Mouse (Mus musculus) hindbrain, embryonic 10.5 days (tissue): ENCODE data around the gene E330021D16Rik. TPM values are rescaled to one million over a fixed set of nuclear protein-coding genes. Genes with fewer than 3 reads are reported as not detected.

ENCODE experiments used
- DNase-seq: peaks from one replicate; pipeline ENCODE4 v3.0.0-alpha.2; 2017; ENCODE audit warnings: low spot score
- H3K27ac ChIP-seq: fragments of 300-500 bp; sonication (generic); 2 replicates; pipeline ENCODE4 v1.5.1; 2016; ENCODE audit warnings: mild to moderate bottlenecking, moderate library complexity
- H3K27me3 ChIP-seq: fragments of 300-500 bp; sonication (generic); 2 replicates; pipeline ENCODE4 v1.6.1; 2016; ENCODE audit warnings: mild to moderate bottlenecking; ENCODE audit not compliant: poor library complexity, insufficient read depth, severe bottlenecking
- H3K36me3 ChIP-seq: fragments of 300-500 bp; sonication (generic); 2 replicates; pipeline ENCODE4 v1.6.1; 2016; ENCODE audit warnings: mild to moderate bottlenecking, moderate library complexity
- H3K4me1 ChIP-seq: fragments of 300-500 bp; sonication (generic); replicated peaks from 2 replicates; pipeline ENCODE4 v1.6.1; 2016; ENCODE audit warnings: mild to moderate bottlenecking
- H3K4me3 ChIP-seq: fragments of 300-500 bp; sonication (generic); 2 replicates; pipeline ENCODE4 v1.5.1; 2016; ENCODE audit warnings: mild to moderate bottlenecking, moderate library complexity
- H3K9me3 ChIP-seq: fragments of 300-500 bp; sonication (generic); 2 replicates; pipeline ENCODE4 v1.6.1; 2016; ENCODE audit warnings: mild to moderate bottlenecking, moderate library complexity
- WGBS: fragments of 180-500 bp; shearing (Covaris S2); methylation state at CpG from one replicate; pipeline ENCODE4 v1.1.7; 2016; 5-methylcytosine and 5-hydroxymethylcytosine counted together
- polyA plus RNA-seq: library from polyadenylated mRNA; unstranded; fragments of >200 nt; fragmentation: Nextera tagmentation; extraction: Ambion mirVana; gene quantifications from 2 replicates; pipeline ENCODE4 v1.2.1, GENCODE M21; 2016

Gene E330021D16Rik
- polyA plus RNA-seq, 1 experiment from 2014 or later, result not detected

DNA sequence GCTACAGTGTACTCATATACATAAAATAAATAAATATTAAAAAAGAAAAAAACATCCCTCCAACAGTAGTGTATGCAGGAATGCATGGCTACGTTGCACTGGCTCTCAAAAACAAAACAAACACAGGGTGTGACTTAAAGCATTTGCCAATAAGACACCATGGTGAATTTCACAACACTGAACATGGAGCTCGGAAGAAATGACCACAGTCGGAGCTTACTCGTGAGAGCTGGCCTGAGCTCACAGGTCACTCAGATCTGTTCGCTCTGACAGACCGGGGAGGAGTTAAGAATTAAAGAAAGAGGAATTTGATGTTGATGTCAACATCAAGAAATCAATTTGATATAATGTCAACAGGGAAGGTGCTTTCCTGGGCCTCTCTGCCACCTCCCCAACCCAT, 18.2 kb upstream of the E330021D16Rik start:
- 91% methylated on average over 6 of the region's 6 CpGs for WGBS
- H3K27me3 ChIP-seq, result no peaks in the 10 kb centered on the region

GRCm38 (mm10) chr6:136431896-136432248, 16.5 kb upstream of the E330021D16Rik start:
- Histone ChIP-seq H3K36me3 (no peaks in the 10 kb centered on the region), H3K27ac (no peak overlapping the region), H3K9me3 (no peaks in the 10 kb centered on the region), H3K27me3 (no peaks in the 10 kb centered on the region), H3K4me1 (0 out of 2 replicates have a peak, but pooled peaks cover 3% of the 10 kb centered on the region), H3K4me3 (no peak overlapping the region)
- no peak for DNase-seq
- WGBS, result 58% methylated on average over 7 of the region's 7 CpGs

More for the DNA sequence above, 18.2 kb upstream of the E330021D16Rik start:
- Histone ChIP-seq H3K4me3 (no peak overlapping the region), H3K9me3 (no peaks in the 10 kb centered on the region), H3K36me3 (no peaks in the 10 kb centered on the region), H3K4me1 (0 out of 2 replicates have a peak, but pooled peaks cover 3% of the 10 kb centered on the region), H3K27ac (no peak overlapping the region)
- no peak for DNase-seq

- no peak for DNase-seq
- H3K36me3 ChIP-seq, result no peaks in the 10 kb centered on the region
- H3K9me3 ChIP-seq, result no peaks in the 10 kb centered on the region
- H3K27ac ChIP-seq, result no peak overlapping the region
- WGBS, result 67% methylated on average over 10 of the region's 10 CpGs
- no peak overlapping the region for H3K4me3 ChIP-seq
- H3K4me1 ChIP-seq, result 0 out of 2 replicates have a peak, but pooled peaks cover 3% of the 10 kb centered on the region
- H3K27me3 ChIP-seq, result no peaks in the 10 kb centered on the region
Observed at GRCm38 (mm10) chr6:136431169-136431895, 16.0 kb upstream of the E330021D16Rik start.

- H3K9me3 ChIP-seq, result no peaks in the 10 kb centered on the region
- WGBS, result 55% methylated on average over 4 of the region's 4 CpGs
- no peak for DNase-seq
- no peak overlapping the region for H3K4me3 ChIP-seq
- H3K27ac ChIP-seq, result no peak overlapping the region
- 0 out of 2 replicates have a peak, but pooled peaks cover 3% of the 10 kb centered on the region for H3K4me1 ChIP-seq
- H3K27me3 ChIP-seq, result no peaks in the 10 kb centered on the region
- H3K36me3 ChIP-seq, result no peaks in the 10 kb centered on the region
Observed at GRCm38 (mm10) chr6:136429441-136429840, 14.1 kb upstream of the E330021D16Rik start.

- no peak overlapping the region for H3K27ac ChIP-seq
- WGBS, result 90% methylated on average over 5 of the region's 5 CpGs
- no peak overlapping the region for H3K4me3 ChIP-seq
- no peak for DNase-seq
- H3K9me3 ChIP-seq, result no peaks in the 10 kb centered on the region
- 0 out of 2 replicates have a peak, but pooled peaks cover 3% of the 10 kb centered on the region for H3K4me1 ChIP-seq
- H3K36me3 ChIP-seq, result no peaks in the 10 kb centered on the region
- H3K27me3 ChIP-seq, result no peaks in the 10 kb centered on the region
Observed at GRCm38 (mm10) chr6:136428412-136428811, 13.0 kb upstream of the E330021D16Rik start.

GRCm38 (mm10) chr6:136427240-136427639, 11.9 kb upstream of the E330021D16Rik start:
- WGBS, result 90% methylated on average over 6 of the region's 6 CpGs
- Histone ChIP-seq H3K36me3 (no peaks in the 10 kb centered on the region), H3K9me3 (no peaks in the 10 kb centered on the region), H3K4me3 (no peak overlapping the region), H3K4me1 (0 out of 2 replicates have a peak, but pooled peaks cover 3% of the 10 kb centered on the region), H3K27me3 (no peaks in the 10 kb centered on the region), H3K27ac (no peak overlapping the region)
- no peak for DNase-seq

GRCm38 (mm10) chr6:136425956-136426355, 10.6 kb upstream of the E330021D16Rik start:
- H3K27me3 ChIP-seq, result no peaks in the 10 kb centered on the region
- H3K36me3 ChIP-seq, result no peaks in the 10 kb centered on the region
- no peak overlapping the region for H3K27ac ChIP-seq
- no peak for DNase-seq
- 0 out of 2 replicates have a peak, but pooled peaks cover 3% of the 10 kb centered on the region for H3K4me1 ChIP-seq
- no peak overlapping the region for H3K4me3 ChIP-seq
- 85% methylated on average over 5 of the region's 5 CpGs for WGBS
- H3K9me3 ChIP-seq, result no peaks in the 10 kb centered on the region

- no peak for DNase-seq
- H3K27ac ChIP-seq, result no peak overlapping the region
- no peaks in the 10 kb centered on the region for H3K9me3 ChIP-seq
- H3K4me1 ChIP-seq, result no peaks in the 10 kb centered on the region
- WGBS, result 87% methylated on average over 3 of the region's 3 CpGs
- no peak overlapping the region for H3K4me3 ChIP-seq
- H3K36me3 ChIP-seq, result no peaks in the 10 kb centered on the region
- H3K27me3 ChIP-seq, result no peaks in the 10 kb centered on the region
Observed at GRCm38 (mm10) chr6:136424166-136424565, 8.8 kb upstream of the E330021D16Rik start.

GRCm38 (mm10) chr6:136423201-136423600, 7.8 kb upstream of the E330021D16Rik start:
- no peak overlapping the region for H3K4me3 ChIP-seq
- no peak for DNase-seq
- 90% methylated on average over 5 of the region's 5 CpGs for WGBS
- H3K27me3 ChIP-seq, result no peaks in the 10 kb centered on the region
- no peaks in the 10 kb centered on the region for H3K4me1 ChIP-seq
- peak overlapping the region; percentile 40; the same call in 1 of the 2 replicates for H3K27ac ChIP-seq
- H3K36me3 ChIP-seq, result no peaks in the 10 kb centered on the region
- H3K9me3 ChIP-seq, result no peaks in the 10 kb centered on the region

GRCm38 (mm10) chr6:136422084-136422853, 6.9 kb upstream of the E330021D16Rik start:
- Histone ChIP-seq H3K27me3 (no peaks in the 10 kb centered on the region), H3K27ac (no peak overlapping the region; the same call in 1 of the 2 replicates), H3K4me3 (no peak overlapping the region), H3K4me1 (no peaks in the 10 kb centered on the region), H3K36me3 (no peaks in the 10 kb centered on the region), H3K9me3 (no peaks in the 10 kb centered on the region)
- WGBS, result 60% methylated on average over 16 of the region's 16 CpGs
- peak; percentile 66 for DNase-seq

GRCm38 (mm10) chr6:136421059-136421458, 5.7 kb upstream of the E330021D16Rik start:
- Histone ChIP-seq H3K27me3 (no peaks in the 10 kb centered on the region), H3K4me3 (no peak overlapping the region), H3K36me3 (no peaks in the 10 kb centered on the region), H3K9me3 (no peaks in the 10 kb centered on the region), H3K4me1 (no peaks in the 10 kb centered on the region), H3K27ac (no peak overlapping the region)
- WGBS, result 59% methylated on average over 3 of the region's 3 CpGs
- no peak for DNase-seq

GRCm38 (mm10) chr6:136418889-136419835, 3.8 kb upstream of the E330021D16Rik start:
- no peaks in the 10 kb centered on the region for H3K9me3 ChIP-seq
- no peak overlapping the region for H3K27ac ChIP-seq
- no peaks in the 10 kb centered on the region for H3K36me3 ChIP-seq
- H3K27me3 ChIP-seq, result no peaks in the 10 kb centered on the region
- no peaks in the 10 kb centered on the region for H3K4me1 ChIP-seq
- DNase-seq, result no peak
- no peak overlapping the region for H3K4me3 ChIP-seq
- 81% methylated on average over 17 of the region's 17 CpGs for whole genome bisulfite sequencing
